Mouse (Mus musculus): Measurements from ENCODE around the gene Ttc7b. TPM values are rescaled to one million over a fixed set of nuclear protein-coding genes. Genes with fewer than 3 reads are reported as not detected.

The Ttc7b gene
- polyA plus RNA-seq, 1 experiment from 2014 or later, result 6.6 TPM

DNA sequence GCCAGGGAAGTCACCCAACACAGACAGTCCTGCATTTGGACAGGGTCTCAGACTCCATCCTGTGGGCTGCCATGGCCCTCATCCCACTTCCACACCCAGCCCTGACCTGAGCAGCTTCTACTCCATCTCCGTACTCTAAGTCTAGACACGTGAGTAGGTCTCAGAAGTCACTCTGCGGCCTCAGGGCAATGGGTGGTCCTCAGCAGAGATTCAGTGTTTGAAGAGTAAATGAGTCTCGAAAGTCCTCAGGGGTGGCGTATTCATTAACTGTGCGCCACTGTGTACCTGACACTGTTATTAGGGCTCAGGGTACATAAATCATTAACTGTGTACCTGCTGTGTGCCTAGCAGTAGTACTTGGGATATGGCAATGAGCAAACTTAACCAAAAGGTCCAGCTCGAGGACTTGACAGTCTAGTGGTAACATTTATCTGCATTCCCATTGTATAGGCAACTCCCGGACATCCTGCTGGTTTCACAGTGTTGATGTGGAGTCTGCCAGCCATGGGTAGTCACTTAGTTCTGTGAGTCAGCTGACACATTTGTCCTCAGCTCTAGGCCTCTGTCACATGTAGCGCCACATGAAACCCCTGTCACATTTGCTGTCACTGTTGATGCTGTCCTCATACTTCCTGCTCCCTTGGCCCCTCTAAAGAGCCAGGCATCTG, 10.9 kb downstream of the Ttc7b start:
- Histone ChIP-seq H3K9me3 (ENCODE audit: low read length) (no peaks in the 10 kb centered on the region), H3K36me3 (ENCODE audit: insufficient read depth, low read length) (no peaks in the 10 kb centered on the region), H3K4me2 (replicated peaks; ENCODE audit: low read depth, low read length) (no peak overlapping the region), H3K27me3 (replicated peaks; ENCODE audit: insufficient read depth, low read length) (no peaks in the 10 kb centered on the region), H3K4me1 (ENCODE audit: insufficient read depth, low read depth, low read length) (no peaks in the 10 kb centered on the region), H3K27ac (ENCODE audit: low read length) (no peak overlapping the region), H3K4me3 (ENCODE audit: low read depth, low read length) (no peak overlapping the region), H3K9ac (replicated peaks; ENCODE audit: low read depth) (no peak overlapping the region)
- ATAC-seq, result 0 out of 2 replicates have a peak, but pooled peaks have one; percentile 16
- TF ChIP-seq CTCF (IDR thresholded peaks at IDR 0.05) (no peak), EP300 (IDR thresholded peaks at IDR 0.05) (no peak)
- DNase-seq (ENCODE audit: low spot score), result no peak
- WGBS, result 73% methylated on average over 9 of the region's 9 CpGs

- WGBS, result 68% methylated on average over 5 of the region's 5 CpGs
- ATAC-seq, result peak; percentile 63
- no peaks in the 10 kb centered on the region for H3K27me3 ChIP-seq (replicated peaks; ENCODE audit: insufficient read depth, low read length)
- H3K4me3 ChIP-seq (ENCODE audit: low read depth, low read length), result no peak overlapping the region
- H3K4me1 ChIP-seq (ENCODE audit: insufficient read depth, low read depth, low read length), result no peaks in the 10 kb centered on the region
- H3K36me3 ChIP-seq (ENCODE audit: insufficient read depth, low read length), result no peaks in the 10 kb centered on the region
- no peaks in the 10 kb centered on the region for H3K9me3 ChIP-seq (ENCODE audit: low read length)
- H3K9ac ChIP-seq (replicated peaks; ENCODE audit: low read depth), result no peak overlapping the region
- TF ChIP-seq CTCF (IDR thresholded peaks at IDR 0.05) (no peak), EP300 (IDR thresholded peaks at IDR 0.05) (peak; percentile 31; the same call in 1 of the 2 replicates)
- no peak for DNase-seq (ENCODE audit: low spot score)
- H3K4me2 ChIP-seq (replicated peaks; ENCODE audit: low read depth, low read length), result no peak overlapping the region
- H3K27ac ChIP-seq (ENCODE audit: low read length), result no peak overlapping the region; the same call in 1 of the 2 replicates
Observed at GRCm38 (mm10) chr12:100508668-100509067, 12.0 kb downstream of the Ttc7b start.

- no peak overlapping the region for H3K9ac ChIP-seq (replicated peaks; ENCODE audit: low read depth)
- peaks cover 5% of the 10 kb centered on the region; the same call in 1 of the 2 replicates for H3K4me1 ChIP-seq (ENCODE audit: insufficient read depth, low read depth, low read length)
- no peak for TF ChIP-seq CTCF (IDR thresholded peaks at IDR 0.05)
- TF ChIP-seq EP300 (IDR thresholded peaks at IDR 0.05), result no peak
- DNase-seq (ENCODE audit: low spot score) (no peak), ATAC-seq (no peak)
- no peaks in the 10 kb centered on the region for H3K9me3 ChIP-seq (ENCODE audit: low read length)
- no peaks in the 10 kb centered on the region for H3K27me3 ChIP-seq (replicated peaks; ENCODE audit: insufficient read depth, low read length)
- H3K4me2 ChIP-seq (replicated peaks; ENCODE audit: low read depth, low read length), result no peak overlapping the region
- no peak overlapping the region for H3K4me3 ChIP-seq (ENCODE audit: low read depth, low read length)
- no peak overlapping the region for H3K27ac ChIP-seq (ENCODE audit: low read length)
- 90% methylated on average over 1 of the region's 1 CpGs for WGBS
- H3K36me3 ChIP-seq (ENCODE audit: insufficient read depth, low read length), result no peaks in the 10 kb centered on the region
Observed at GRCm38 (mm10) chr12:100505484-100505883, 15.1 kb downstream of the Ttc7b start.

DNA sequence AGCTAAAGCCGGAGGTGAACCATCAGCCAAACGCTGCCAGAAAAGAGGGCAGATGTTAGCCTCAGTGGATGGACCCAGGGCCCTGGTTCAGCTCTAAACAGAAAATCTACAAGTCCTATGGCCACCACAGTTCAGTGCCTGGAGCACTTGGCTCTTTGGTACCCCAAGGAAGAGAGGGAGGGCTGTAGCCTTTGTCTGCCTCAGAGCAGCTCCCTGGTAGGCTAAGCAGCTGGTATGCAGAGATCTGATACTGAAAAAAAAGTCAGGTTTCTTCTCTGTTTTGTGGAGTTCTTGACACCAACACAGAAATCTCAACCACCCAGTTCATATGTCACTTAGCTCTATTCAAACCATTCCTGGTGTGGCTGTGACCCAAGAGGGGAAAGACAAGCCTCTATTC, 16.0 kb downstream of the Ttc7b start:
- Histone ChIP-seq H3K27me3 (replicated peaks; ENCODE audit: insufficient read depth, low read length) (no peaks in the 10 kb centered on the region), H3K27ac (ENCODE audit: low read length) (no peak overlapping the region), H3K4me1 (ENCODE audit: insufficient read depth, low read depth, low read length) (peaks cover 5% of the 10 kb centered on the region; the same call in 1 of the 2 replicates), H3K4me2 (replicated peaks; ENCODE audit: low read depth, low read length) (no peak overlapping the region), H3K9me3 (ENCODE audit: low read length) (no peaks in the 10 kb centered on the region), H3K9ac (replicated peaks; ENCODE audit: low read depth) (no peak overlapping the region), H3K4me3 (ENCODE audit: low read depth, low read length) (no peak overlapping the region), H3K36me3 (ENCODE audit: insufficient read depth, low read length) (no peaks in the 10 kb centered on the region)
- TF ChIP-seq EP300 (IDR thresholded peaks at IDR 0.05) (no peak), CTCF (IDR thresholded peaks at IDR 0.05) (no peak)
- no peak for ATAC-seq
- DNase-seq (ENCODE audit: low spot score), result no peak
- 86% methylated on average over 2 of the region's 2 CpGs for WGBS

- WGBS, result 87% methylated on average over 4 of the region's 4 CpGs
- no peak for DNase-seq (ENCODE audit: low spot score)
- no peaks in the 10 kb centered on the region for H3K36me3 ChIP-seq (ENCODE audit: insufficient read depth, low read length)
- no peak overlapping the region for H3K9ac ChIP-seq (replicated peaks; ENCODE audit: low read depth)
- ATAC-seq, result no peak
- H3K4me1 ChIP-seq (ENCODE audit: insufficient read depth, low read depth, low read length), result peaks cover 5% of the 10 kb centered on the region; the same call in 1 of the 2 replicates
- H3K27ac ChIP-seq (ENCODE audit: low read length), result no peak overlapping the region
- H3K4me2 ChIP-seq (replicated peaks; ENCODE audit: low read depth, low read length), result no peak overlapping the region
- no peaks in the 10 kb centered on the region for H3K9me3 ChIP-seq (ENCODE audit: low read length)
- no peaks in the 10 kb centered on the region for H3K27me3 ChIP-seq (replicated peaks; ENCODE audit: insufficient read depth, low read length)
- H3K4me3 ChIP-seq (ENCODE audit: low read depth, low read length), result no peak overlapping the region
- no peak for TF ChIP-seq CTCF (IDR thresholded peaks at IDR 0.05)
- no peak for TF ChIP-seq EP300 (IDR thresholded peaks at IDR 0.05)
Observed at GRCm38 (mm10) chr12:100503659-100504058, 17.0 kb downstream of the Ttc7b start.

GRCm38 (mm10) chr12:100502544-100502943, 18.1 kb downstream of the Ttc7b start:
- DNase-seq (ENCODE audit: low spot score), result no peak
- no peak overlapping the region for H3K4me2 ChIP-seq (replicated peaks; ENCODE audit: low read depth, low read length)
- H3K4me1 ChIP-seq (ENCODE audit: insufficient read depth, low read depth, low read length), result peaks cover 5% of the 10 kb centered on the region; the same call in 1 of the 2 replicates
- H3K27me3 ChIP-seq (replicated peaks; ENCODE audit: insufficient read depth, low read length), result no peaks in the 10 kb centered on the region
- WGBS, result 76% methylated on average over 3 of the region's 3 CpGs
- no peak for ATAC-seq
- no peaks in the 10 kb centered on the region for H3K36me3 ChIP-seq (ENCODE audit: insufficient read depth, low read length)
- no peaks in the 10 kb centered on the region for H3K9me3 ChIP-seq (ENCODE audit: low read length)
- TF ChIP-seq CTCF (IDR thresholded peaks at IDR 0.05) (no peak), EP300 (IDR thresholded peaks at IDR 0.05) (no peak)
- no peak overlapping the region for H3K9ac ChIP-seq (replicated peaks; ENCODE audit: low read depth)
- no peak overlapping the region for H3K27ac ChIP-seq (ENCODE audit: low read length)
- H3K4me3 ChIP-seq (ENCODE audit: low read depth, low read length), result no peak overlapping the region
